Comparison of ENCODE assay signal across 25 mouse cellular contexts in genomic region chr16:3808176-3808575, GRCm38 (mm10). TPM values are rescaled to one million over a fixed set of nuclear protein-coding genes. Genes with fewer than 3 reads are reported as not detected.
DNase-seq lines count a peak whose midpoint lies in the region; TF ChIP-seq lines count a peak whose summit lies in the region.
"Had no signal": no experiment of that assay in that cellular context is flagged by ENCODE, and none has a peak within 500 bp of the region (broad histone marks: within the 10 kb centered on the region; RNA-seq: fewer than 3 reads in every experiment).

No protein-coding gene starts in this region.

- H3K4me2 ChIP-seq in myocyte (ENCODE audit: low read depth): peak overlapping the region; percentile 3
- H3K4me2 ChIP-seq: embryonic facial prominence, embryonic 12.5 days had no signal

- no peak overlapping the region for H3ac ChIP-seq in myocyte (ENCODE audit: control insufficient read depth, insufficient read length)

- TF ChIP-seq POLR2A in myocyte (IDR thresholded peaks at IDR 0.05; ENCODE audit: insufficient read length, low read depth): no peak

- H3K36me3 ChIP-seq in myocyte (ENCODE audit: control insufficient read depth, insufficient read depth): no peaks in the 10 kb centered on the region
- H3K36me3 ChIP-seq: embryonic facial prominence, embryonic 10.5 days; embryonic facial prominence, embryonic 12.5 days; G1E had no signal

- H3K79me2 ChIP-seq in myocyte (ENCODE audit: control insufficient read depth, insufficient read depth): no peaks in the 10 kb centered on the region

- DNase-seq in 3T3-L1 (ENCODE audit: low read depth, low spot score): peak; percentile 22
- DNase-seq in Muller cell, postnatal 12 days (ENCODE audit: inconsistent ontology term): peak; percentile 67
- no peak for DNase-seq in gastrocnemius, postnatal 25 days
- no peak for DNase-seq in layer of hippocampus, adult 18-20 months (ENCODE audit: low spot score in 2 of 2)
- DNase-seq: adrenal gland, adult 8-10 months; adrenal gland, postnatal 14 days; adrenal gland, postnatal 36 days; B cell, adult 2 months; cerebellum, adult 11-12 months; cerebellum, adult 2 months; cerebellum, adult 9-10 months; cerebellum, postnatal 10 days; cerebellum, postnatal 25 days had no signal

- H3K27me3 ChIP-seq in myocyte (ENCODE audit: control insufficient read depth, insufficient read depth, insufficient read length): no peaks in the 10 kb centered on the region
- H3K27me3 ChIP-seq: CH12.LX; embryonic facial prominence, embryonic 12.5 days; Patski had no signal

- no peak overlapping the region for H3K4me3 ChIP-seq in myocyte
- H3K4me3 ChIP-seq: embryonic facial prominence, embryonic 10.5 days; embryonic facial prominence, embryonic 12.5 days had no signal

TF ChIP-seq in myocyte, 11 proteins besides CTCF, POLR2A, EP300 and RAD21:
- TF ChIP-seq TCF3 (IDR thresholded peaks at IDR 0.05; ENCODE audit: insufficient read length, low read depth): no peak
- TF ChIP-seq MYOD1 (IDR thresholded peaks at IDR 0.05; ENCODE audit: control insufficient read depth in 1 of 3, insufficient read length in 2 of 3, low read depth in 2 of 3): no peak
- TF ChIP-seq TCF12 (IDR thresholded peaks at IDR 0.05; ENCODE audit: insufficient read depth, poor library complexity, severe bottlenecking): no peak
- TF ChIP-seq E2F4 (IDR thresholded peaks at IDR 0.05; ENCODE audit: insufficient read depth): no peak
- no peak for TF ChIP-seq CEBPB (IDR thresholded peaks at IDR 0.05; ENCODE audit: insufficient read depth, poor library complexity, severe bottlenecking)
- TF ChIP-seq MYOG (IDR thresholded peaks at IDR 0.05; ENCODE audit: control insufficient read depth in 1 of 3, insufficient read depth in 1 of 3, insufficient read length in 2 of 3, low read depth in 2 of 3): no peak
- TF ChIP-seq SRF (IDR thresholded peaks at IDR 0.05; ENCODE audit: control insufficient read depth, insufficient read length, low read depth): no peak
- TF ChIP-seq POLR2AphosphoS2 (IDR thresholded peaks at IDR 0.05; ENCODE audit: insufficient read length, low read depth): no peak
- TF ChIP-seq MAX (IDR thresholded peaks at IDR 0.05; ENCODE audit: low read depth): no peak
- TF ChIP-seq REST (IDR thresholded peaks at IDR 0.05; ENCODE audit: insufficient read depth, insufficient read length): no peak
- TF ChIP-seq USF1 (IDR thresholded peaks at IDR 0.05; ENCODE audit: low read depth): no peak

RNA-seq across cellular contexts. Expression of gene Olfr15, which starts 22.5 kb away (rescaled TPM):
- not detected for polyA plus RNA-seq in myocyte (2012; fragmentation: generic; extraction: Trizol)
- total RNA-seq in gastrocnemius, postnatal 25 days (2021): not detected
- not detected for total RNA-seq in layer of hippocampus, adult 18-20 months (2021)
- total RNA-seq: adrenal gland, adult 18-20 months; adrenal gland, adult 8-10 months; adrenal gland, postnatal 14 days; adrenal gland, postnatal 36 days; CH12.LX had no signal
- polyA plus RNA-seq: activated CD4-positive, CD25-positive, alpha-beta regulatory T cell, adult 4 months; cerebellum, adult 2 months; cortical plate, adult 2 months; forebrain, embryonic 14.5 days; forebrain, embryonic 16.5 days; frontal cortex, adult 2 months; G1E had no signal

RNA-seq across cellular contexts. Expression of gene Zfp174, which starts 38.9 kb away (rescaled TPM):
- polyA plus RNA-seq in myocyte (2012; fragmentation: generic; extraction: Trizol): 0.70 TPM
- 1 to 10 TPM; 1.1 to 1.2 TPM for total RNA-seq in gastrocnemius, postnatal 25 days (2021)
- total RNA-seq in layer of hippocampus, adult 18-20 months (2021): 1 to 10 TPM; 4.3 to 4.7 TPM

Comparison
In these comparisons a context has a peak if more than half of its experiments do, and no peak if none do; other contexts are left out.
1. DNase-seq: peak in 3T3-L1 (single experiment) and Muller cell, postnatal 12 days (single experiment); none in gastrocnemius, postnatal 25 days (single experiment) and layer of hippocampus, adult 18-20 months (0 of 2).